In the genomic region with DNA sequence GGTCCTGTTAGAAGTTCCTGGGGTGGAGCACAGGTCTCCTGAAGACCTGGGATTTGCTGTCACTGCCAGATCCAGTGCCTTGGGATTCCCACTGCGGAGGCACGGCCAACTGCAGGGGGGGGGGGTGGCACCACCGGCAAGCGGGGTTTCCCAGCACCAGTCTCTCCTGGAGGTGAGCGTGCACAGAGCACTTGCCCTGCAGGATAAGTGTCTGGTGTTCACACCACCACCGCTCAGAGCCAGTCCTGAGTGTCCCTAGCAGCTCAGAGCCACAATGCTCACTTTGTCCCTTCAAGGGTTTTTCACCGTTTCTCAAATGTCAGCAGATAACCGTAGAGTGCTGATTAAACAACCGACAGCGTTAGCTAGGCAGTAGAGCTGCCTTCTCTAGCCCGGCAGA, we compare ENCODE assay signal across 9 mouse cellular contexts. TPM values are rescaled to one million over a fixed set of nuclear protein-coding genes. Genes with fewer than 3 reads are reported as not detected.
A peak's percentile ranks its signal among the peaks of the same experiment; 100 is the strongest.
DNase-seq lines count a peak whose midpoint lies in the region; ATAC-seq and TF ChIP-seq lines count a peak whose summit lies in the region.
"Had no signal": no experiment of that assay in that cellular context is flagged by ENCODE, and none has a peak within 500 bp of the region (broad histone marks: within the 10 kb centered on the region; RNA-seq: fewer than 3 reads in every experiment).

No protein-coding gene starts in this region.

- no peaks in the 10 kb centered on the region for H3K27me3 ChIP-seq in liver, postnatal 0 days (ENCODE audit: insufficient read depth, low read length)
- H3K27me3 ChIP-seq in cerebellum, adult 2 months (ENCODE audit: control insufficient read depth, insufficient read depth, low read length): 0 out of 2 replicates have a peak, but pooled peaks cover 1% of the 10 kb centered on the region

- H3K9ac ChIP-seq in liver, postnatal 0 days (replicated peaks): no peak overlapping the region

- peak; percentile 38 for DNase-seq in embryo, embryonic 11 days
- DNase-seq in embryo, embryonic 10.5 days (ENCODE audit: low spot score): no peak
- peak; percentile 38 for DNase-seq in retina, postnatal 1 day
- no peak for DNase-seq in retina, embryonic 14.5 days (ENCODE audit: low spot score)
- no peak for DNase-seq in liver, postnatal 0 days
- DNase-seq in left cerebral cortex, postnatal 25 days (ENCODE audit: low spot score in 2 of 2): no peak
- DNase-seq in cerebellum, adult 2 months: no peak
- no peak for DNase-seq in layer of hippocampus, postnatal 14 days (ENCODE audit: low spot score in 2 of 2)
- DNase-seq: layer of hippocampus, postnatal 36 days had no signal

- ATAC-seq in liver, postnatal 0 days: no peak

- TF ChIP-seq CTCF in liver, postnatal 0 days (IDR thresholded peaks at IDR 0.05; ENCODE audit: low read depth): no peak
- no peak for TF ChIP-seq CTCF in cerebellum, adult 2 months (IDR thresholded peaks at IDR 0.05; ENCODE audit: borderline replicate concordance, insufficient read depth, low read depth, low read length)

- TF ChIP-seq EP300 in liver, postnatal 0 days (IDR thresholded peaks at IDR 0.05; ENCODE audit: low read depth): no peak

- H3K9me3 ChIP-seq in liver, postnatal 0 days (ENCODE audit: low read length): no peaks in the 10 kb centered on the region

- no peaks in the 10 kb centered on the region for H3K36me3 ChIP-seq in liver, postnatal 0 days (replicated peaks; ENCODE audit: insufficient read depth, low read length)

- WGBS in liver, postnatal 0 days (ENCODE audit: insufficient replicate concordance): 31% methylated on average over 11 of the region's 11 CpGs
- WGBS in cerebellum, adult 2 months: 13% methylated on average over 11 of the region's 11 CpGs

- TF ChIP-seq POLR2A in cerebellum, adult 2 months (IDR thresholded peaks at IDR 0.05; ENCODE audit: borderline replicate concordance, insufficient read depth, low read length): no peak

- H3K4me1 ChIP-seq in liver, postnatal 0 days (ENCODE audit: insufficient read depth): peaks cover 5% of the 10 kb centered on the region
- no peaks in the 10 kb centered on the region for H3K4me1 ChIP-seq in cerebellum, adult 2 months (ENCODE audit: control insufficient read depth, insufficient read depth, low read length)

- intact Hi-C loops in left cerebral cortex, postnatal 25 days (cut with DNase I): loop anchor here (10.0 kb wide), 1 partner anchor 468 kb away; no protein-coding TSS in a partner anchor

- H3K4me3 ChIP-seq in liver, postnatal 0 days (ENCODE audit: low read depth, low read length): no peak overlapping the region
- no peak overlapping the region for H3K4me3 ChIP-seq in cerebellum, adult 2 months (replicated peaks; ENCODE audit: insufficient read depth, low read depth, low read length)

- H3K4me2 ChIP-seq in liver, postnatal 0 days (ENCODE audit: low read depth, low read length): peak overlapping the region; percentile 35; the same call in 1 of the 2 replicates

- H3K27ac ChIP-seq in liver, postnatal 0 days (ENCODE audit: low read depth): no peak overlapping the region
- H3K27ac ChIP-seq in cerebellum, adult 2 months (ENCODE audit: insufficient read depth, low read length): no peak overlapping the region

RNA-seq across cellular contexts. Expression of a gene that starts 22.7 kb away (rescaled TPM):
- polyA plus RNA-seq in liver, postnatal 0 days (2015; fragmentation: Nextera tagmentation; extraction: Ambion mirVana): 11.2 and 12.6 TPM in 2 replicates
- 10 to 100 TPM; 16.1 TPM for total RNA-seq in left cerebral cortex, postnatal 25 days (2021)
- 17.2 and 19.5 TPM in 2 replicates for polyA plus RNA-seq in cerebellum, adult 2 months (2012; rRNA removed)
- 10 to 100 TPM; 10.3 to 11.0 TPM for total RNA-seq in layer of hippocampus, postnatal 14 days (2021)

RNA-seq across cellular contexts. Expression of a gene that starts 42.4 kb away (rescaled TPM):
- polyA plus RNA-seq in liver, postnatal 0 days (2015; fragmentation: Nextera tagmentation; extraction: Ambion mirVana): 23.8 and 25.3 TPM in 2 replicates
- total RNA-seq in left cerebral cortex, postnatal 25 days (2021): 10 to 100 TPM; 27.1 to 30.3 TPM
- polyA plus RNA-seq in cerebellum, adult 2 months (2012; rRNA removed): 24.2 and 24.3 TPM in 2 replicates
- 10 to 100 TPM; 24.3 to 30.0 TPM for total RNA-seq in layer of hippocampus, postnatal 14 days (2021)

Comparison
In these comparisons a context has a peak if more than half of its experiments do, and no peak if none do; other contexts are left out.
1. DNase-seq: peak in embryo, embryonic 11 days (single experiment) and retina, postnatal 1 day (single experiment); none in embryo, embryonic 10.5 days (single experiment), retina, embryonic 14.5 days (single experiment), liver, postnatal 0 days (single experiment), left cerebral cortex, postnatal 25 days (0 of 2), cerebellum, adult 2 months (0 of 2) and layer of hippocampus, postnatal 14 days (0 of 2).